Mouse (Mus musculus): ENCODE results near the gene Folr1. TPM values are rescaled to one million over a fixed set of nuclear protein-coding genes. Genes with fewer than 3 reads are reported as not detected.
A peak's percentile ranks its signal among the peaks of the same experiment; 100 is the strongest.

Gene Folr1
- total RNA-seq (2022): 1 to 10 TPM in 3 of 4 experiments, under 1 TPM in 1; 0.51 to 3.2 (median 1.3) TPM

DNA sequence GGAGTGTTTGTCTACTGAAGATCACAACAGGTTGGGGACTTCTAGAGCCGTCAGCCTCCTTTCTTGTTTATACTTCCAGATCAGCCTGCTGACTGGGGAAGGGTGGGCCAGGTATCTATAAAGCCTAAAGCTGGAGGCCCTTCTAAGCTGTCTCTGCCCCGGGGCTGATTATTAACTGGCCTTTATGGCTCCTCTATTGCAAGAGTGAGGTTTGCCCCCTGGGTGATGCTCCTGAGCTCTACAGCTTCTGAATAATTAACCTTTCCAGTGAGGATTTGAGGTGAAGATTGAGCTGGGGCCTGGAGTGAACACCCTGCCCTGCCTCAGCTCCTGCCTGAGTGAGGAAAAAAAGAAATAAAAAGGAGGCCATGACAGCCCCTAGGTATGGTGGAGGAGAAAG, at the start of gene Folr1:
Gene Folr1, minus strand, starts transcription at position 160 of the 400 bp plus-strand sequence.
- no peak for DNase-seq (ENCODE audit: low spot score in 2 of 2)

GRCm38 (mm10) chr7:101918071-101918470, 47.5 kb upstream of the Folr1 start:
- peak in 1 of 2 experiments; percentile 57 for DNase-seq (ENCODE audit: low spot score in 2 of 2)

DNA sequence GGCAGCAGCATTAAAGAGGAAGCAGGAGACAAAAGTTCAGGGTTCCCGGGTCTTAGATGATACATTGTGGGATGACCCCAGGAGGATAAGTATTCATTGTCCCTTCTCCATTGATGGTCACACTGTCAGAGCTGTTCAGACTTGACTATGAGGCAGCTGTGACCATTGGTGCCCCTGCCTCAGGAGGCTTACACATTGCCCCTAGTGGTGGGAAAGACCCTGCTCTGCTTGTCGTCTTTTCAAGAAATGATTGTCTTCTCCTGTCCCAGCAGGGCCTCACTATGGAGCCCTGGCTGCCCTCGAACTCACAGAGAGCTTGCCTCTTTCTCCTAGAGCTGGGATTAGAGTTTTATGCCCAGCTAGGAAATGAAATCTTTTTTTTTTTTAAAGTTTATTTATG, 41.4 kb upstream of the Folr1 start:
- no peak for DNase-seq (ENCODE audit: low spot score in 2 of 2)

DNA sequence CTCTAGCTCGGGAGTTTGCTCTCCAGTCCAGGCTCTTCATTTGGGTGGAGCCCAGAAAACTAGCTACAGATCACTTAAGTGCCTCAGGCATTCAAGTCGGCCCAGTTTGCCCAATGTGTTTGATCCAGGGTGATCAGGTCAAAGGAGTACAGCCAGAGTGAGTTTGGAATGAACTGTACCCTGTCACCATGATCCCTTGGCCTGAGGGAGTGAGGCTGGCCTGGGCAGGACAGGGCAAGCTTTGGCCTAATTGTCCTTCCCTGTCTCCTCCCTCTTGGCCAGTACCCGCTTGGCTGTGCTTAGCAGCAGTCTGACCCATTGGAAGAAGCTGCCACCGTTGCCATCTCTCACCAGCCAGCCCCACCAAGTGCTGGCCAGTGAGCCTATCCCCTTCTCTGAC, 39.5 kb upstream of the Folr1 start:
- no peak for DNase-seq (ENCODE audit: low spot score in 2 of 2)

DNA sequence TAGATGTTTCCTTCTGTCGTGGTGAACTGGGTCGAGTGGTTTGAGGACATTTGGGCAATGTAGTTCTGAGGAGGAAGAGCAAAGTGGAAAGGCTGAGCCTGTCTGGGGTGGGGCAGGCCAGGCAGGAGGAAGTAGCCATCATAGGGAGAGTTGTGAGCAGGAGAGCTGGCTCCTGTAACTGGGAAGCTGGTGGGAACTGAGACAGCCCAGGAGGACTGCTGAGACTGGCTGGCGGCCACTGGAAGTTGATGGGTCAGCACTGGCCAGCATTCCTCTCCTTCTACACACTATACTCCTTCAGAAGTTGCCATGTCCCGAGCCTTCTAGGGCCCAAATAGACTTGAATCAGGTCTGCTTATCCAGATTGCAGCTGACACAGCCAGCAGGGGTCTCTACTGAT, 37.8 kb upstream of the Folr1 start:
- DNase-seq (ENCODE audit: low spot score in 2 of 2): no peak

DNA sequence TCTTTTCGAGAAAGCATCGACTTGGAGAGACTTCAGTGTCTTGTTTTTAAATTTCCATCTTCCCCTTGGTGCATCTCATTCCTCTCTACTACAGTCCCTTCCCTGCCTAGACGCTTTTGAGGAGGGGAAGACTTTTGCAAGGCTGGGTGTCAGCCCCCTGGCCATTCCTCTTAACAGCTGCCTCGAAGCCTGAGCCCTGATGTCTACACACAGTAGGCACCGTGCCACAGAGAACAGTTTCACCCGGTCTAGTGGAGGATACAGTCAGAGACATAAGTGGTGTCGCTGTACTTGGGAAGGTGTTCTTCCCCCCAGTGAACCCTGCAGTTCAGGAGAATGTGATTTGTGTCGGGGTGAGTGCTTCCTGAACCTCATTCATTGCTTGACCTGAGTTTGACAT, 36.1 kb upstream of the Folr1 start:
- DNase-seq (ENCODE audit: low spot score in 2 of 2): no peak

DNA sequence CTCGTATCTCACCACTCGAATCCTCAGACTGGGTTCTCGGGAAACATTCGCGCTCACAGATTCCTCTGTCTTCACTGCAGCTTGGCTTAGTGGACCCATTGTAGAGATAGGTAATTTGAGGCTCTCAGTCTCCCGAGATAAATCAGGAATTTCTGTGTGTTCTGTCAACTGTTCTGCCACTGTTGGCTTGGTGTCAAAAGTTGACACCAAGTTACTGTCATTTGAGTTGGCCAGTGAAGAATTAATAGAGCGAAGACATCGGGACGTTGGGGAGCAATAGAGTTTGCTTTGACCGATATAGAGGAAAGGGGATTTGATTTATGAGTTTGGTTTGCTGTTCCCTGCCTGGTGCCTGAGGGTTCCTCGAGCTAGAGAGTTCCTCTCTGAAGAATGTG, 35.7 kb upstream of the Folr1 start, which contains the start of gene Tomt:
Gene Tomt, minus strand, starts transcription at position 73 of the 395 bp plus-strand sequence.
- no peak for DNase-seq (ENCODE audit: low spot score in 2 of 2)

- DNase-seq (ENCODE audit: low spot score in 2 of 2): peak; percentile 99 to 100
Measured at GRCm38 (mm10) chr7:101905561-101906286, 35.1 kb upstream of the Folr1 start, which contains the start of gene Lamtor1. Gene Lamtor1 (plus strand): TSS chr7:101905904.

GRCm38 (mm10) chr7:101902846-101903245, 32.3 kb upstream of the Folr1 start:
- DNase-seq (ENCODE audit: low spot score in 2 of 2): no peak

DNA sequence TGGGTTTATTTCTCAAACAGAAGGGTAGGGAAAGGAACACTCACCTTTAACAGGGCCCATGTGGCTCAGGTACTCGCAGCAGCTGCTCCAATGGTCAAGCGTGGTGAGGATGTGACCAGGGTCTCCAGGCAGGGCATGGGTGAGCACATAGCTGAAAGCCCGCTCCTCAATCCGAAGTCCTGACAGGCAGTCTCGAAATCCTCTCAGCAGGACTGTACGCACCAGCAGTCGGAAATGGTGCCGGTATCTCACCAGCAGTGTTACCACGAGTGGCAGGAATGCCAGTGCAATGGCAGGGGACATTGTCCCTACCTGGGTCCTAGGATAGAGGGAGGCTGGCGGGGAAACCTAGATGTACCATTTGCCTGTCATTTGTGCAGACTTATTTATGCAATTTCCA, 31.4 kb upstream of the Folr1 start:
- no peak for DNase-seq (ENCODE audit: low spot score in 2 of 2)

GRCm38 (mm10) chr7:101900331-101901097, 29.9 kb upstream of the Folr1 start:
- no peak for DNase-seq (ENCODE audit: low spot score in 2 of 2)

GRCm38 (mm10) chr7:101896104-101897066, 25.8 kb upstream of the Folr1 start:
- peak; percentile 98 to 99 for DNase-seq (ENCODE audit: low spot score in 2 of 2)

- no peak for DNase-seq (ENCODE audit: low spot score in 2 of 2)
Measured at GRCm38 (mm10) chr7:101895695-101896094, 25.1 kb upstream of the Folr1 start.

- no peak for DNase-seq (ENCODE audit: low spot score in 2 of 2)
Measured at GRCm38 (mm10) chr7:101888460-101888859, 17.9 kb upstream of the Folr1 start.

DNA sequence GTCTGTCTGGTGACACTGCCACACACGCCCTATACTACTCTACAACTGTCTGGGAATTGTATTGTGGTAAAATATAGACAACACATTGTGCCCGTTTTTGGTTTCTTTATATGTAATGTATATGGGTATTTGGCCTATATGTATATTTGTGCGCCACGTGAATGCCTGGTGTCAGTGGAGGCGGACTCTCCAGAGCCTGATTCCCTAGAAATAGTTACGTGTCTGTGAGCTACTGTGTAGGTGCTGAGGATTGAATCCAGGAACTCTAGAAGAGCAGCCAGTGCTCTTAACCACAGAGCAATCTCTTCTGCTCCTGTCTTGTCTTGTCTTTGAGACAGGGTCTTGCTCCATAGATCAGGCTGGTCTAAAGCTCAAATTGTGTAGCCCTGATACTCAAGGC, 15.7 kb upstream of the Folr1 start:
- DNase-seq (ENCODE audit: low spot score in 2 of 2): no peak

DNA sequence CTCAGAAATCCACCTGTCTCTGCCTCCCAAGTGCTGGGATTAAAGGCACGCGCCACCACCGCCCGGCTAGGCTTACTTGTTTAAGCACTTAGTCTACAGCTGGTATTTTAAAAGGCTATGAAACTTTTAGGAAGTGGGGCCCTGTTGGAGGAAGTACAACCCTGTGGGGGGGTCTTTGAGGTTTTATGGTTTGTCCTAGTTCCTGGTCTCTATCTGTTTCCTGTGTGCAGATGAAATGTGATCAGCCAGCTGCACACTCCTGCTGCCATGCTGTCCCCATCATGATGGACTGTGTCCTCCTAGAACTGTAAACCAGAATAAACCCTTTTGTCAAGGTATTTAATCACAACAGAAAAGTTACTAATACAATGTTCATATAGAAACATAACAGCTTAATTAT, 13.6 kb upstream of the Folr1 start:
- DNase-seq (ENCODE audit: low spot score in 2 of 2): no peak

- DNase-seq (ENCODE audit: low spot score in 2 of 2): no peak
Measured at GRCm38 (mm10) chr7:101882413-101883154, 12.0 kb upstream of the Folr1 start.

GRCm38 (mm10) chr7:101880855-101881254, 10.3 kb upstream of the Folr1 start:
- DNase-seq (ENCODE audit: low spot score in 2 of 2): peak in 1 of 2 experiments; percentile 58

GRCm38 (mm10) chr7:101875978-101876377, 5.4 kb upstream of the Folr1 start:
- DNase-seq (ENCODE audit: low spot score in 2 of 2): no peak

GRCm38 (mm10) chr7:101871296-101871695, 708 bp upstream of the Folr1 start:
- DNase-seq (ENCODE audit: low spot score in 2 of 2): no peak

DNA sequence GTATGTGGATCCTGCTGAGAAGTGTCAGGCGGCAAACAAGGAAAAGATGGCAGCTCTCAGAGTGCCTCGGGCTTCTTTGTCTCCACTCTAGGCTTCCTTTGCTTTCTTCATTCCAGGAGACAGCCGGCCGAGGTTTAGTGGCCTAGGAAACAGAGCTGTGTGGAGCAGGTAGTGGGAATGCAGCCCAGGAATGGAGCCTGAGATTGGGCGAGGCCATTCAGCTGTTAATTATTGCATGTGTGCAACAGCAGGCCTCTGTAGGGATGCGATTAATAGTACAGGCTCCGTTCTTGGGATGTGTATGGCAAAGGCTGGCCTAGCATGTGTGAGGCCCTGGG, 1.5 kb downstream of the Folr1 start:
- no peak for DNase-seq (ENCODE audit: low spot score in 2 of 2)
